Mouse (Mus musculus) liver, embryonic 14.5 days (tissue): ENCODE measurements at regions not wholly inside any gene's neighbourhood (a gene's known extent, or its start where the extent isn't known, plus 50 kb on each side); places are given as distances from the start of the nearest gene placed in this dataset.

Source experiments
- ATAC-seq: fragments of 200-750 bp; cut with Nextera tagmentation; 2 replicates; pipeline ENCODE4 v1.8.0; 2017; ENCODE audit warnings: moderate number of reproducible peaks, mild to moderate bottlenecking, moderate library complexity; ENCODE audit not compliant: insufficient read depth
- DNase-seq, 3 experiments: peaks; one replicate each; pipeline ENCODE4 v3.0.0-alpha.2; 2012 to 2013; ENCODE audit warnings: low read depth in 3 of 3, low spot score in 3 of 3
- H3K27ac ChIP-seq: fragments of 300-500 bp; sonication (generic); 2 replicates; pipeline ENCODE4 v1.5.1; 2014; ENCODE audit warnings: moderate library complexity, mild to moderate bottlenecking, control low read depth, inconsistent platforms
- H3K27me3 ChIP-seq: fragments of 300-500 bp; sonication (generic); 2 replicates; pipeline ENCODE4 v1.6.1; 2014; ENCODE audit warnings: mild to moderate bottlenecking, low read length, moderate library complexity; ENCODE audit not compliant: control insufficient read depth, insufficient read depth
- H3K36me3 ChIP-seq: fragments of 300-500 bp; sonication (generic); replicated peaks from 2 replicates; pipeline ENCODE4 v1.6.1; 2014; ENCODE audit warnings: low read depth; ENCODE audit not compliant: control insufficient read depth, insufficient read depth
- H3K4me1 ChIP-seq, 2 experiments: fragments of 200-500 bp in 1 of 2; fragments of 300-500 bp in 1 of 2; sonication (generic) in 1 of 2; replicated peaks; 2 replicates each; pipeline ENCODE4 v1.6.1; 2012 to 2014; ENCODE audit warnings: antibody characterized with exemption in 1 of 2, inconsistent platforms in 1 of 2, low read length in 1 of 2; ENCODE audit not compliant: control insufficient read depth in 2 of 2, insufficient read depth in 2 of 2
- H3K4me2 ChIP-seq: fragments of 300-500 bp; sonication (generic); 2 replicates; pipeline ENCODE4 v1.6.1; 2014; ENCODE audit warnings: low read depth, mild to moderate bottlenecking, control low read depth, moderate library complexity
- H3K4me3 ChIP-seq, 2 experiments: fragments of 200-500 bp in 1 of 2; fragments of 300-500 bp in 1 of 2; sonication (generic) in 1 of 2; 2 replicates each; pipeline ENCODE4 v1.5.1; 2012 to 2014; ENCODE audit warnings: low read depth in 2 of 2, low read length in 2 of 2, mild to moderate bottlenecking in 2 of 2, control low read depth in 1 of 2, inconsistent platforms in 1 of 2, moderate library complexity in 1 of 2; ENCODE audit not compliant: insufficient read depth in 1 of 2
- H3K9ac ChIP-seq: fragments of 300-500 bp; sonication (generic); replicated peaks from 2 replicates; pipeline ENCODE4 v1.6.1; 2014; ENCODE audit warnings: mild to moderate bottlenecking, control low read depth, moderate library complexity
- H3K9me3 ChIP-seq: fragments of 300-500 bp; sonication (generic); 2 replicates; pipeline ENCODE4 v1.6.1; 2016; ENCODE audit warnings: low read length, mixed read lengths; ENCODE audit not compliant: control insufficient read depth
- CTCF ChIP-seq: IDR thresholded peaks from 2 replicates; pipeline ENCODE4 v1.5.1; 2016; ENCODE audit warnings: antibody characterized with exemption, low read depth, control low read depth
- EP300 ChIP-seq: IDR thresholded peaks from 2 replicates; pipeline ENCODE4 v1.6.1; 2016; ENCODE audit warnings: antibody characterized with exemption, low read depth
- WGBS: fragments of 180-500 bp; shearing (Covaris S2); extraction: QIAGEN DNeasy Blood & Tissue Kit; methylation state at CpG from one replicate; pipeline ENCODE4 v1.1.7; 2014; ENCODE audit not compliant: insufficient replicate concordance; 5-methylcytosine and 5-hydroxymethylcytosine counted together

- WGBS, result 41% methylated on average over 3 of the region's 3 CpGs
- no peak overlapping the region for H3K9ac ChIP-seq
- no peak for ATAC-seq
These were observed 438.8 kb downstream of the Hs3st1 start for GRCm38 (mm10) chr5:39316478-39316877.

DNA sequence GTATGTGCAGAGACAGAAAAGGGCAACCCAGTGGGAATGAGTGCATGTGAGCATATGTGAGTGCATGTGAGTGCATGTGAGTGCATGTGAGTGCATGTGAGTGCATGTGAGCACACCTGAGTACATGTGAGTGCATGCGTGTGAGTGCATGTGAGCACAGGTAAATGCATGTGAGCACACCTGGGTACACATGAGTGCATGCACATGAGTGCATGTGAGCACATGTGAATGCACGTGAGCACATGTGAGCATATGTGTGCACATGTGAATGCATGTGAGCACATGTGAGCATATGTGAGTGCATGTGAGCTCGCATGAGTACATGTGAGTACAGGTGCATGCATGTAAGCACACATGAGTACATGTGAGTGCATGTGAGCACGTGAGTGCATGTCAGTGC lies 434.6 kb upstream of the Clnk start:
- no peaks in the 10 kb centered on the region for H3K4me1 ChIP-seq
- ATAC-seq, result no peak
- no peak for DNase-seq
- no peak for TF ChIP-seq CTCF
- no peak for TF ChIP-seq EP300
- H3K4me3 ChIP-seq, result no peak overlapping the region
- no peaks in the 10 kb centered on the region for H3K36me3 ChIP-seq
- H3K27ac ChIP-seq, result no peak overlapping the region
- H3K9ac ChIP-seq, result no peak overlapping the region
- H3K4me2 ChIP-seq, result no peak overlapping the region
- WGBS, result 54% methylated on average over 4 of the region's 4 CpGs
- no peaks in the 10 kb centered on the region for H3K27me3 ChIP-seq
- H3K9me3 ChIP-seq, result no peaks in the 10 kb centered on the region

More at GRCm38 (mm10) chr5:39316478-39316877, 438.8 kb downstream of the Hs3st1 start:
- TF ChIP-seq CTCF, result no peak
- no peak for TF ChIP-seq EP300
- Histone ChIP-seq H3K9me3 (no peaks in the 10 kb centered on the region), H3K27ac (no peak overlapping the region), H3K4me1 (no peaks in the 10 kb centered on the region), H3K27me3 (no peaks in the 10 kb centered on the region), H3K36me3 (no peaks in the 10 kb centered on the region), H3K4me3 (no peak overlapping the region), H3K4me2 (no peak overlapping the region)
- DNase-seq, result no peak

DNA sequence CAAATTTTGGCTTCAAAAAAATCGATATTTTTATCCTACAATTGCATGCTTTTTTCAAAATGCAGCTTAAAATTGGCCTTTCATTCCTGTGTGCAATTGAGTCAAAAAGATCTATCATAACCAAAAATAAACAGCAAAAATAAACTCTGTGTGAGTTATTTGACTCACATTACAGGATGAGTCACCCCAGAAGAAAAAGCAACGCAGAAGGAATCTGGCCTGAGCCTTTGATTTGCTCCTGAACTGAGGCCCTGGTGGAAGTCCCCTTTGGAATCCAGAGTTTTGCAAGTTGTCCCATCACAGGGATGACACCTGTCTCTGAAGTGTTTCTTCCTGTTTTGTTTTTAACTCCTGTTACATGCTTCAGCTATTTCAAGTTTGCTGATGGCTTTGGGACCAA lies 429.2 kb upstream of the Clnk start:
- no peak for DNase-seq
- WGBS, result 30% methylated on average over 2 of the region's 2 CpGs
- Histone ChIP-seq H3K36me3 (no peaks in the 10 kb centered on the region), H3K4me3 (no peak overlapping the region), H3K9ac (no peak overlapping the region), H3K4me2 (no peak overlapping the region), H3K27ac (no peak overlapping the region), H3K4me1 (no peaks in the 10 kb centered on the region), H3K9me3 (no peaks in the 10 kb centered on the region), H3K27me3 (no peaks in the 10 kb centered on the region)
- no peak for TF ChIP-seq EP300
- TF ChIP-seq CTCF, result no peak
- ATAC-seq, result no peak

GRCm38 (mm10) chr5:39292849-39293248 lies 416.2 kb upstream of the Clnk start:
- no peak for DNase-seq
- Histone ChIP-seq H3K4me3 (no peak overlapping the region), H3K9me3 (no peaks in the 10 kb centered on the region), H3K27ac (no peak overlapping the region), H3K9ac (no peak overlapping the region), H3K4me1 (no peaks in the 10 kb centered on the region), H3K36me3 (no peaks in the 10 kb centered on the region), H3K4me2 (no peak overlapping the region), H3K27me3 (no peaks in the 10 kb centered on the region)
- TF ChIP-seq CTCF (no peak), EP300 (no peak)
- 28% methylated on average over 2 of the region's 2 CpGs for WGBS
- no peak for ATAC-seq

DNA sequence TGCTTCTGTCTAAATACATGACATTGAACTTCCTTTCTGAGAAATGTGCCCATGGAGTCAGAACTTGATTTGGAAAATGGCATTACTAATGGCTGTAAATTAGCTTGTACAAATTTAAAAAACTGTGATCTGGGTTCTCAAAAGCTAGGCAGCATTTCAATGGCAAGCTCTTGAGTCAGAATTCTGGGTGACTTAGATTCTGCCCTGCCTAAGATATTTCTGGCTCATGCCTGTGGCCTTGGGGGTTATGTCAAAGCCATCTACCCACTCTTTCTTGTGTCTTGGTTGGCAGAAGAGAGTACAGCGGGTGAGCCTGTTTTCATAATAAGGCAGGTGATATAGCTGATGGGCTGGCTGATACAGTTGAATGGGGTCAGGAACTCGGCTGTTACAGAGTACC lies 404.4 kb upstream of the Clnk start:
- WGBS, result 58% methylated on average over 2 of the region's 2 CpGs
- DNase-seq (no peak), ATAC-seq (no peak)
- H3K4me3 ChIP-seq, result no peak overlapping the region
- H3K36me3 ChIP-seq, result no peaks in the 10 kb centered on the region
- TF ChIP-seq CTCF (no peak), EP300 (no peak)
- H3K9ac ChIP-seq, result no peak overlapping the region
- no peaks in the 10 kb centered on the region for H3K4me1 ChIP-seq
- no peak overlapping the region for H3K27ac ChIP-seq
- H3K27me3 ChIP-seq, result no peaks in the 10 kb centered on the region
- no peaks in the 10 kb centered on the region for H3K9me3 ChIP-seq
- no peak overlapping the region for H3K4me2 ChIP-seq
